Mouse (Mus musculus) CH12.LX (cell line): Measurements from ENCODE around the gene 6030468B19Rik. TPM values are rescaled to one million over a fixed set of nuclear protein-coding genes. Genes with fewer than 3 reads are reported as not detected.

ENCODE experiments used
- DNase-seq: peaks from one replicate; pipeline ENCODE4 v3.0.0-alpha.2; 2013; ENCODE audit errors: extremely low read depth
- H3K27ac ChIP-seq: 2 replicates; pipeline ENCODE4 v1.5.1; 2012; ENCODE audit warnings: low read depth, mild to moderate bottlenecking, control low read depth, moderate library complexity; ENCODE audit not compliant: insufficient read depth
- H3K27me3 ChIP-seq: replicated peaks from 2 replicates; pipeline ENCODE3; 2012; ENCODE audit warnings: inconsistent platforms
- H3K36me3 ChIP-seq, 2 experiments: replicated peaks in 1 of 2; 2 replicates each; pipeline versions ENCODE3 to v1.6.1; 2012; ENCODE audit warnings: inconsistent platforms in 1 of 2, low read length in 1 of 2, mild to moderate bottlenecking in 1 of 2, mixed read lengths in 1 of 2, moderate library complexity in 1 of 2; ENCODE audit not compliant: control insufficient read depth in 1 of 2, insufficient read depth in 1 of 2
- H3K4me1 ChIP-seq, 2 experiments: 2 replicates each; pipeline ENCODE4 v1.6.1; 2012; ENCODE audit warnings: inconsistent platforms in 1 of 2, moderate library complexity in 1 of 2; ENCODE audit not compliant: insufficient read depth in 2 of 2, control insufficient read depth in 1 of 2
- H3K4me2 ChIP-seq: 2 replicates; pipeline ENCODE4 v1.6.1; 2012; ENCODE audit warnings: low read depth, mild to moderate bottlenecking, control low read depth; ENCODE audit not compliant: poor library complexity, insufficient read depth, severe bottlenecking
- H3K4me3 ChIP-seq, 3 experiments: fragments of 150-350 bp in 1 of 3; sonication (generic) in 1 of 3; replicated peaks in 1 of 3; 2 replicates each; pipeline versions ENCODE3 to v1.5.1; 2011 to 2012; ENCODE audit warnings: low read depth in 2 of 3, low read length in 2 of 3, mild to moderate bottlenecking in 2 of 3, moderate library complexity in 2 of 3, control low read depth in 1 of 3, improper control_type of control experiment in 1 of 3, inconsistent platforms in 1 of 3, mixed read lengths in 1 of 3; ENCODE audit not compliant: poor library complexity in 1 of 3
- H3K79me2 ChIP-seq: replicated peaks from 2 replicates; pipeline ENCODE4 v1.6.1; 2012; ENCODE audit warnings: mild to moderate bottlenecking, moderate library complexity; ENCODE audit not compliant: control insufficient read depth, poor library complexity, insufficient read depth, severe bottlenecking; ENCODE audit errors: extremely low read depth
- H3K9ac ChIP-seq: 2 replicates; pipeline ENCODE4 v1.6.1; 2012; ENCODE audit warnings: low read depth, mild to moderate bottlenecking, control low read depth, moderate library complexity; ENCODE audit not compliant: insufficient read depth
- H3K9me3 ChIP-seq: replicated peaks from 2 replicates; pipeline ENCODE3; 2012; ENCODE audit warnings: low read length, inconsistent platforms, mixed read lengths
- CHD1 ChIP-seq: IDR thresholded peaks from 2 replicates; pipeline ENCODE4 v1.6.1; 2012; ENCODE audit warnings: low read depth, low read length, improper control_type of control experiment, inconsistent platforms
- CHD2 ChIP-seq: IDR thresholded peaks from 2 replicates; pipeline ENCODE4 v1.6.1; 2011; ENCODE audit warnings: low read length, improper control_type of control experiment
- E2F4 ChIP-seq: IDR thresholded peaks from 2 replicates; pipeline ENCODE4 v1.6.1; 2011; ENCODE audit warnings: low read depth, low read length, improper control_type of control experiment; ENCODE audit not compliant: insufficient replicate concordance
- ETS1 ChIP-seq: conservative IDR thresholded peaks from 2 replicates; pipeline ENCODE4 v1.6.1; 2012; ENCODE audit warnings: low read depth, mild to moderate bottlenecking, inconsistent platforms, low read length, improper control_type of control experiment, moderate library complexity
- GABPA ChIP-seq: IDR thresholded peaks from 2 replicates; pipeline ENCODE4 v1.6.1; 2012; ENCODE audit warnings: low read depth, low read length, improper control_type of control experiment, inconsistent platforms; ENCODE audit not compliant: insufficient replicate concordance
- HCFC1 ChIP-seq: IDR thresholded peaks from 2 replicates; pipeline ENCODE4 v1.6.1; 2012; ENCODE audit warnings: low read depth, mild to moderate bottlenecking, inconsistent platforms, low read length, improper control_type of control experiment
- IRF4 ChIP-seq: IDR thresholded peaks from 2 replicates; pipeline ENCODE4 v1.6.1; 2014; ENCODE audit warnings: low read depth, mild to moderate bottlenecking, inconsistent platforms, low read length, improper control_type of control experiment
- JUN ChIP-seq: IDR thresholded peaks from 2 replicates; pipeline ENCODE4 v1.6.1; 2011; ENCODE audit warnings: low read depth, mild to moderate bottlenecking, low read length, improper control_type of control experiment, moderate library complexity; ENCODE audit not compliant: insufficient read depth
- JUND ChIP-seq: conservative IDR thresholded peaks from 2 replicates; pipeline ENCODE4 v1.6.1; 2011; ENCODE audit warnings: low read depth, low read length, improper control_type of control experiment
- MAFK ChIP-seq: IDR thresholded peaks from 2 replicates; pipeline ENCODE4 v1.6.1; 2011; ENCODE audit warnings: low read length, improper control_type of control experiment; ENCODE audit not compliant: insufficient replicate concordance
- MAX ChIP-seq: IDR thresholded peaks from 2 replicates; pipeline ENCODE4 v1.6.1; 2011; ENCODE audit warnings: low read length, improper control_type of control experiment
- MAZ ChIP-seq: IDR thresholded peaks from 2 replicates; pipeline ENCODE4 v1.6.1; 2012; ENCODE audit warnings: low read depth, mild to moderate bottlenecking, inconsistent platforms, low read length, improper control_type of control experiment, moderate library complexity
- MEF2A ChIP-seq: IDR thresholded peaks from 2 replicates; pipeline ENCODE4 v1.6.1; 2014; ENCODE audit warnings: low read depth, mild to moderate bottlenecking, inconsistent platforms, low read length, improper control_type of control experiment, borderline replicate concordance
- MXI1 ChIP-seq: IDR thresholded peaks from 2 replicates; pipeline ENCODE4 v1.6.1; 2011; ENCODE audit warnings: mild to moderate bottlenecking, low read depth, low read length, improper control_type of control experiment
- PAX5 ChIP-seq: IDR thresholded peaks from 2 replicates; pipeline ENCODE4 v1.6.1; 2012; ENCODE audit warnings: low read length, inconsistent platforms, mixed read lengths
- POLR2AphosphoS2 ChIP-seq: IDR thresholded peaks from 2 replicates; pipeline ENCODE4 v1.6.1; 2011; ENCODE audit warnings: low read depth, low read length, improper control_type of control experiment
- RAD21 ChIP-seq: IDR thresholded peaks from 2 replicates; pipeline ENCODE4 v1.6.1; 2011; ENCODE audit warnings: low read depth, mild to moderate bottlenecking, low read length, improper control_type of control experiment, moderate library complexity
- RCOR1 ChIP-seq: conservative IDR thresholded peaks from 2 replicates; pipeline ENCODE4 v1.6.1; 2012; ENCODE audit warnings: low read depth, mild to moderate bottlenecking, inconsistent platforms, low read length, improper control_type of control experiment
- SIN3A ChIP-seq: IDR thresholded peaks from 2 replicates; pipeline ENCODE4 v1.6.1; 2012; ENCODE audit warnings: low read length, improper control_type of control experiment, inconsistent platforms
- TBP ChIP-seq: conservative IDR thresholded peaks from 2 replicates; pipeline ENCODE4 v1.6.1; 2011; ENCODE audit warnings: low read depth, low read length, improper control_type of control experiment
- TCF12 ChIP-seq: IDR thresholded peaks from 2 replicates; pipeline ENCODE4 v1.6.1; 2014; ENCODE audit warnings: low read depth, mild to moderate bottlenecking, inconsistent platforms, low read length, improper control_type of control experiment
- UBTF ChIP-seq: IDR thresholded peaks from 2 replicates; pipeline ENCODE4 v1.6.1; 2012; ENCODE audit warnings: low read depth, mild to moderate bottlenecking, inconsistent platforms, low read length, improper control_type of control experiment, moderate library complexity
- USF1 ChIP-seq: IDR thresholded peaks from 2 replicates; pipeline ENCODE4 v1.6.1; 2014; ENCODE audit warnings: low read depth, mild to moderate bottlenecking, inconsistent platforms, low read length, improper control_type of control experiment
- USF2 ChIP-seq: conservative IDR thresholded peaks from 2 replicates; pipeline ENCODE4 v1.6.1; 2011; ENCODE audit warnings: low read depth, low read length, improper control_type of control experiment
- ZKSCAN1 ChIP-seq: IDR thresholded peaks from 2 replicates; pipeline ENCODE4 v1.6.1; 2012; ENCODE audit warnings: low read depth, inconsistent platforms, low read length, improper control_type of control experiment, borderline replicate concordance
- dilution Hi-C: fragments of 300-500 bp; cut with MboI; formaldehyde crosslinking; loops from 2 replicates; pipeline ENCODE4 v1.14.3; 2020; ENCODE audit warnings: low sequenced_read_pairs; ENCODE audit not compliant: extremely low pct_unique_long_range_greater_than_20kb, extremely low pct_ligation_motif_present
- in situ Hi-C: fragments of 300-500 bp; cut with MboI; formaldehyde crosslinking; loops from 3 replicates; pipeline ENCODE4 v1.14.3; 2019; ENCODE audit warnings: low sequenced_read_pairs, low pct_ligation_motif_present, low pct_unique_long_range_greater_than_20kb, mixed read lengths
- polyA plus RNA-seq: library from polyadenylated mRNA; unstranded; fragments of >175 nt; gene quantifications from 2 replicates; pipeline ENCODE4 v1.2.1, GENCODE M21; 2012; ENCODE audit warnings: low read depth; ENCODE audit not compliant: insufficient read length
- total RNA-seq, 2 experiments: library from RNA; depleted of rRNA; stranded (reverse); fragments of 300-350 nt in 1 of 2; fragments of >200 nt in 1 of 2; gene quantifications; 2 replicates each; pipeline ENCODE4 v1.2.3; 2012 to 2014

Gene 6030468B19Rik
- total and polyA plus RNA-seq, 3 experiments, result 0.93 to 1.7 (median 1.5) TPM

- Histone ChIP-seq H3K4me2 (no peak overlapping the region), H3K79me2 (no peaks in the 10 kb centered on the region), H3K4me1 (peaks cover 13 to 64% of the 10 kb centered on the region in 2 experiments), H3K27me3 (no peaks in the 10 kb centered on the region), H3K9ac (no peak overlapping the region), H3K4me3 (no peak overlapping the region), H3K36me3 (peaks cover 65 to 85% of the 10 kb centered on the region in 2 experiments), H3K27ac (no peak overlapping the region), H3K9me3 (no peaks in the 10 kb centered on the region)
- in situ Hi-C loops, result no loop called here
- dilution Hi-C loops, result no loop called here
- DNase-seq, result no peak
- no peak for TF ChIP-seq GABPA
- TF ChIP-seq USF2, result no peak
- no peak for TF ChIP-seq JUND
- no peak for TF ChIP-seq TCF12
- TF ChIP-seq HCFC1, result no peak
- TF ChIP-seq ETS1, result no peak
- no peak for TF ChIP-seq ZKSCAN1
- no peak for TF ChIP-seq MAFK
- no peak for TF ChIP-seq PAX5
- no peak for TF ChIP-seq RAD21
- no peak for TF ChIP-seq SIN3A
- TF ChIP-seq CHD2, result no peak
Measured at GRCm38 (mm10) chr11:117774925-117775324, 22.5 kb upstream of the 6030468B19Rik start.

GRCm38 (mm10) chr11:117775540-117775939 is 21.9 kb upstream of the 6030468B19Rik start:
- H3K9me3 ChIP-seq, result no peaks in the 10 kb centered on the region
- peaks cover 13 to 60% of the 10 kb centered on the region in 2 experiments for H3K4me1 ChIP-seq
- H3K79me2 ChIP-seq, result no peaks in the 10 kb centered on the region
- H3K27me3 ChIP-seq, result no peaks in the 10 kb centered on the region
- H3K27ac ChIP-seq, result no peak overlapping the region
- no peak for DNase-seq
- dilution Hi-C loops, result no loop called here
- no peak overlapping the region for H3K4me2 ChIP-seq
- peaks cover 60 to 79% of the 10 kb centered on the region in 2 experiments for H3K36me3 ChIP-seq
- H3K4me3 ChIP-seq, result no peak overlapping the region
- TF ChIP-seq E2F4 (no peak), MAFK (no peak), TBP (no peak), USF1 (no peak), JUND (no peak), JUN (no peak), POLR2AphosphoS2 (no peak), MXI1 (no peak), MEF2A (no peak), CHD1 (no peak), MAZ (no peak), RCOR1 (no peak), UBTF (no peak), IRF4 (no peak), MAX (no peak)
- in situ Hi-C loops, result no loop called here
- H3K9ac ChIP-seq, result no peak overlapping the region
